Mouse (Mus musculus): ENCODE data around the gene Dnajb14. TPM values are rescaled to one million over a fixed set of nuclear protein-coding genes. Genes with fewer than 3 reads are reported as not detected.
"Not testable (repeated sequence)": the region's sequence is repeated elsewhere in the genome, so short reads cannot be mapped to it uniquely, and the experiment has no call there.

Dnajb14 gene
- polyA plus RNA-seq, 3 experiments from 2014 or later = 4.5 to 6.1 (median 5.6) TPM

GRCm38 (mm10) chr3:137864124-137864987 lies 3.1 kb upstream of the Dnajb14 start, which contains the start of gene H2afz:
H2afz (plus strand) TSS chr3:137864487.
- peak; percentile 70 for ATAC-seq

GRCm38 (mm10) chr3:137864988-137865982 lies 2.2 kb upstream of the Dnajb14 start:
- peak; percentile 53 for ATAC-seq

GRCm38 (mm10) chr3:137867133-137867436 lies 390 bp upstream of the Dnajb14 start:
- no peak for ATAC-seq

GRCm38 (mm10) chr3:137868094-137868913 lies 829 bp downstream of the Dnajb14 start:
- ATAC-seq = no peak

- ATAC-seq = no peak
Measured at GRCm38 (mm10) chr3:137869395-137869794, 1.9 kb downstream of the Dnajb14 start.

GRCm38 (mm10) chr3:137879313-137879712 lies 11.8 kb downstream of the Dnajb14 start:
- no peak for ATAC-seq

- ATAC-seq = no peak
Measured at GRCm38 (mm10) chr3:137880109-137880748, 12.8 kb downstream of the Dnajb14 start.

- ATAC-seq = no peak
Measured at GRCm38 (mm10) chr3:137881093-137881492, 13.6 kb downstream of the Dnajb14 start.

- ATAC-seq = no peak
Measured at GRCm38 (mm10) chr3:137887961-137888360, 20.5 kb downstream of the Dnajb14 start.

- ATAC-seq = no peak
Measured at GRCm38 (mm10) chr3:137891089-137891488, 23.6 kb downstream of the Dnajb14 start.

GRCm38 (mm10) chr3:137892118-137892517 lies 24.6 kb downstream of the Dnajb14 start:
- ATAC-seq = no peak

GRCm38 (mm10) chr3:137893789-137894188 lies 26.3 kb downstream of the Dnajb14 start:
- no peak for ATAC-seq

GRCm38 (mm10) chr3:137895196-137895595 lies 27.7 kb downstream of the Dnajb14 start:
- no peak for ATAC-seq

GRCm38 (mm10) chr3:137896386-137896785 lies 28.9 kb downstream of the Dnajb14 start:
- no peak for ATAC-seq

- no peak for ATAC-seq
Measured at GRCm38 (mm10) chr3:137896867-137897266, 29.4 kb downstream of the Dnajb14 start.

- no peak for ATAC-seq
Measured at GRCm38 (mm10) chr3:137897685-137898084, 30.2 kb downstream of the Dnajb14 start.

GRCm38 (mm10) chr3:137900149-137900548 lies 32.7 kb downstream of the Dnajb14 start:
- no peak for ATAC-seq

GRCm38 (mm10) chr3:137913093-137913492 lies 45.6 kb downstream of the Dnajb14 start:
- no peak for ATAC-seq

GRCm38 (mm10) chr3:137914567-137914966 lies 47.1 kb downstream of the Dnajb14 start:
- not testable (repeated sequence) for ATAC-seq

- no peak for ATAC-seq
Measured at GRCm38 (mm10) chr3:137917694-137918171, 50.3 kb downstream of the Dnajb14 start.

GRCm38 (mm10) chr3:137918172-137918931 lies 50.9 kb downstream of the Dnajb14 start, which contains the start of gene Lamtor3:
Lamtor3 (plus strand) TSS chr3:137918506.
- ATAC-seq = peak; percentile 97
